Comparison of ENCODE assay signal across 9 mouse cellular contexts in genomic region chr17:56287830-56288229, GRCm38 (mm10). TPM values are rescaled to one million over a fixed set of nuclear protein-coding genes. Genes with fewer than 3 reads are reported as not detected.
DNase-seq lines count a peak whose midpoint lies in the region; ATAC-seq and TF ChIP-seq lines count a peak whose summit lies in the region.
"Had no signal": no experiment of that assay in that cellular context is flagged by ENCODE, and none has a peak within 500 bp of the region (broad histone marks: within the 10 kb centered on the region; RNA-seq: fewer than 3 reads in every experiment).

No protein-coding gene starts in this region.

- 0 out of 2 replicates have a peak overlapping the region, but pooled peaks have one; percentile 30 for H3K27ac ChIP-seq in hindbrain, embryonic 11.5 days (ENCODE audit: low read depth, low read length)
- no peak overlapping the region for H3K27ac ChIP-seq in hindbrain, embryonic 16.5 days (ENCODE audit: low read depth, low read length)
- peak overlapping the region; percentile 58 for H3K27ac ChIP-seq in brown adipose tissue, adult 24 weeks (replicated peaks; ENCODE audit: low read depth, low read length)
- peak overlapping the region; percentile 95 for H3K27ac ChIP-seq in lung, postnatal 0 days (ENCODE audit: low read length)

- no peak overlapping the region for H3K4me2 ChIP-seq in hindbrain, embryonic 11.5 days (replicated peaks; ENCODE audit: low read depth, low read length)
- no peak overlapping the region for H3K4me2 ChIP-seq in hindbrain, embryonic 16.5 days (ENCODE audit: low read length)
- peak overlapping the region; percentile 73; the same call in 1 of the 2 replicates for H3K4me2 ChIP-seq in lung, postnatal 0 days (replicated peaks; ENCODE audit: low read depth, low read length)

- no peak overlapping the region for H3K4me3 ChIP-seq in hindbrain, embryonic 11.5 days (ENCODE audit: low read depth, low read length)
- H3K4me3 ChIP-seq in hindbrain, embryonic 16.5 days (ENCODE audit: low read length): no peak overlapping the region
- peak overlapping the region; percentile 24 for H3K4me3 ChIP-seq in brown adipose tissue, adult 24 weeks (ENCODE audit: insufficient read depth, low read depth, low read length)
- H3K4me3 ChIP-seq in lung, postnatal 0 days (ENCODE audit: low read depth, low read length): no peak overlapping the region
- H3K4me3 ChIP-seq: midbrain, embryonic 12.5 days had no signal

- no peak for TF ChIP-seq CTCF in lung, postnatal 0 days (IDR thresholded peaks at IDR 0.05)

- no peaks in the 10 kb centered on the region for H3K27me3 ChIP-seq in hindbrain, embryonic 11.5 days (ENCODE audit: control insufficient read depth, insufficient read depth, low read length)
- H3K27me3 ChIP-seq in hindbrain, embryonic 16.5 days (replicated peaks; ENCODE audit: control insufficient read depth, insufficient read depth, low read length): no peaks in the 10 kb centered on the region
- no peaks in the 10 kb centered on the region for H3K27me3 ChIP-seq in lung, postnatal 0 days (replicated peaks; ENCODE audit: insufficient read depth, low read length)
- H3K27me3 ChIP-seq: midbrain, embryonic 12.5 days had no signal

- peaks cover 7% of the 10 kb centered on the region for H3K4me1 ChIP-seq in hindbrain, embryonic 11.5 days (replicated peaks; ENCODE audit: control insufficient read depth, insufficient read depth, low read length)
- peaks cover 10% of the 10 kb centered on the region for H3K4me1 ChIP-seq in hindbrain, embryonic 16.5 days (ENCODE audit: control insufficient read depth, insufficient read depth, low read depth, low read length)
- peaks cover 17% of the 10 kb centered on the region for H3K4me1 ChIP-seq in brown adipose tissue, adult 24 weeks (ENCODE audit: control insufficient read depth, insufficient read depth, insufficient read length, low read length)
- peaks cover 8% of the 10 kb centered on the region; the same call in 1 of the 2 replicates for H3K4me1 ChIP-seq in lung, postnatal 0 days (ENCODE audit: insufficient read depth, low read depth, low read length)

- H3K9me3 ChIP-seq in hindbrain, embryonic 11.5 days (ENCODE audit: control insufficient read depth, low read length): no peaks in the 10 kb centered on the region
- no peaks in the 10 kb centered on the region for H3K9me3 ChIP-seq in hindbrain, embryonic 16.5 days (ENCODE audit: control insufficient read depth, low read length)
- no peaks in the 10 kb centered on the region for H3K9me3 ChIP-seq in lung, postnatal 0 days (ENCODE audit: low read length)
- H3K9me3 ChIP-seq: midbrain, embryonic 12.5 days had no signal

- no peak for DNase-seq in hindbrain, embryonic 11.5 days (ENCODE audit: low spot score)
- DNase-seq in kidney, adult 8-10 months: peak; percentile 74 to 76
- DNase-seq in lung, postnatal 0 days (ENCODE audit: low spot score): peak; percentile 82
- no peak for DNase-seq in gastrocnemius, adult 18-20 months (ENCODE audit: low spot score)
- no peak for DNase-seq in cerebellum, adult 11 months

- H3K36me3 ChIP-seq in hindbrain, embryonic 11.5 days (ENCODE audit: control insufficient read depth, insufficient read depth, low read length): no peaks in the 10 kb centered on the region
- H3K36me3 ChIP-seq in hindbrain, embryonic 16.5 days (ENCODE audit: control insufficient read depth, insufficient read depth, low read length): no peaks in the 10 kb centered on the region
- H3K36me3 ChIP-seq in lung, postnatal 0 days (ENCODE audit: insufficient read depth, low read length): peaks cover 29% of the 10 kb centered on the region

- no peak for TF ChIP-seq EP300 in lung, postnatal 0 days (IDR thresholded peaks at IDR 0.05)

- no peak overlapping the region for H3K9ac ChIP-seq in hindbrain, embryonic 11.5 days (ENCODE audit: low read depth, low read length)
- H3K9ac ChIP-seq in hindbrain, embryonic 16.5 days (ENCODE audit: low read depth, low read length): no peak overlapping the region
- no peak overlapping the region for H3K9ac ChIP-seq in lung, postnatal 0 days (replicated peaks; ENCODE audit: low read depth)
- H3K9ac ChIP-seq: midbrain, embryonic 12.5 days had no signal

- no peak for ATAC-seq in hindbrain, embryonic 11.5 days (ENCODE audit: low FRiP score)
- ATAC-seq in hindbrain, embryonic 16.5 days: no peak
- no peak for ATAC-seq in lung, postnatal 0 days
- ATAC-seq in granulocyte monocyte progenitor cell, adult 5-6 weeks (replicated peaks; ENCODE audit: poor library complexity, severe bottlenecking): no peak

- WGBS in hindbrain, embryonic 11.5 days: 63% methylated on average over 3 of the region's 3 CpGs
- WGBS in hindbrain, embryonic 16.5 days: 69% methylated on average over 3 of the region's 3 CpGs
- WGBS in lung, postnatal 0 days: 40% methylated on average over 3 of the region's 3 CpGs

RNA-seq across cellular contexts. Expression of gene Plin3, which starts 4.8 kb away (rescaled TPM):
- 25.0 and 26.2 TPM in 2 replicates for polyA plus RNA-seq in hindbrain, embryonic 11.5 days (2014; fragmentation: Nextera tagmentation; extraction: Ambion mirVana)
- polyA plus RNA-seq in hindbrain, embryonic 16.5 days (2015; fragmentation: Nextera tagmentation; extraction: Ambion mirVana): 15.5 and 21.1 TPM in 2 replicates
- 62.9 and 78.2 TPM in 2 replicates for polyA plus RNA-seq in brown adipose tissue, adult 24 weeks (2012; ENCODE audit: insufficient read depth, insufficient read length, missing spikeins)
- 95.3 and 99.3 TPM in 2 replicates for polyA plus RNA-seq in lung, postnatal 0 days (2015; fragmentation: Nextera tagmentation; extraction: Ambion mirVana)
- total RNA-seq in gastrocnemius, adult 18-20 months (2021): 10 to 100 TPM; 32.4 to 50.3 TPM
- total RNA-seq in granulocyte monocyte progenitor cell, adult 5-6 weeks (2014; fragmentation: Nextera tagmentation): 17.0 and 19.3 TPM in 2 replicates
- total RNA-seq in granulocyte monocyte progenitor cell, adult 5-6 weeks (2017): 29.0 and 29.2 TPM in 2 replicates

RNA-seq across cellular contexts. Expression of gene Ticam1, which starts 11.2 kb away (rescaled TPM):
- 2.1 and 2.7 TPM in 2 replicates for polyA plus RNA-seq in hindbrain, embryonic 11.5 days (2014; fragmentation: Nextera tagmentation; extraction: Ambion mirVana)
- polyA plus RNA-seq in hindbrain, embryonic 16.5 days (2015; fragmentation: Nextera tagmentation; extraction: Ambion mirVana): 1.5 and 1.9 TPM in 2 replicates
- 9.2 and 10.5 TPM in 2 replicates for polyA plus RNA-seq in brown adipose tissue, adult 24 weeks (2012; ENCODE audit: insufficient read depth, insufficient read length, missing spikeins)
- 3.5 and 4.1 TPM in 2 replicates for polyA plus RNA-seq in lung, postnatal 0 days (2015; fragmentation: Nextera tagmentation; extraction: Ambion mirVana)
- 1 to 10 TPM; 2.0 to 2.5 TPM for total RNA-seq in gastrocnemius, adult 18-20 months (2021)
- 8.2 and 14.5 TPM in 2 replicates for total RNA-seq in granulocyte monocyte progenitor cell, adult 5-6 weeks (2014; fragmentation: Nextera tagmentation)
- 2.7 and 6.1 TPM in 2 replicates for total RNA-seq in granulocyte monocyte progenitor cell, adult 5-6 weeks (2017)

RNA-seq across cellular contexts. Expression of gene Arrdc5, which starts 12.3 kb away (rescaled TPM):
- polyA plus RNA-seq in hindbrain, embryonic 11.5 days (2014; fragmentation: Nextera tagmentation; extraction: Ambion mirVana): not detected in 2 replicates
- not detected in 2 replicates for polyA plus RNA-seq in hindbrain, embryonic 16.5 days (2015; fragmentation: Nextera tagmentation; extraction: Ambion mirVana)
- polyA plus RNA-seq in brown adipose tissue, adult 24 weeks (2012; ENCODE audit: insufficient read depth, insufficient read length, missing spikeins): not detected in 2 replicates
- not detected in 2 replicates for polyA plus RNA-seq in lung, postnatal 0 days (2015; fragmentation: Nextera tagmentation; extraction: Ambion mirVana)
- total RNA-seq in gastrocnemius, adult 18-20 months (2021): not detected
- total RNA-seq in granulocyte monocyte progenitor cell, adult 5-6 weeks (2014; fragmentation: Nextera tagmentation): not detected in 2 replicates
- total RNA-seq in granulocyte monocyte progenitor cell, adult 5-6 weeks (2017): not detected in 2 replicates
- polyA plus RNA-seq: midbrain, embryonic 12.5 days had no signal

RNA-seq across cellular contexts. Expression of gene Uhrf1, which starts 15.3 kb away (rescaled TPM):
- polyA plus RNA-seq in hindbrain, embryonic 11.5 days (2014; fragmentation: Nextera tagmentation; extraction: Ambion mirVana): 77.7 and 95.9 TPM in 2 replicates
- 23.3 and 28.2 TPM in 2 replicates for polyA plus RNA-seq in hindbrain, embryonic 16.5 days (2015; fragmentation: Nextera tagmentation; extraction: Ambion mirVana)
- polyA plus RNA-seq in brown adipose tissue, adult 24 weeks (2012; ENCODE audit: insufficient read depth, insufficient read length, missing spikeins): 2.7 and 3.3 TPM in 2 replicates
- polyA plus RNA-seq in lung, postnatal 0 days (2015; fragmentation: Nextera tagmentation; extraction: Ambion mirVana): 7.0 and 8.4 TPM in 2 replicates
- under 1 TPM; 0.19 to 0.23 TPM for total RNA-seq in gastrocnemius, adult 18-20 months (2021)
- 149 and 159 TPM in 2 replicates for total RNA-seq in granulocyte monocyte progenitor cell, adult 5-6 weeks (2014; fragmentation: Nextera tagmentation)
- 168 and 171 TPM in 2 replicates for total RNA-seq in granulocyte monocyte progenitor cell, adult 5-6 weeks (2017)

RNA-seq across cellular contexts. Expression of gene Fem1a, which starts 31.2 kb away (rescaled TPM):
- 12.8 and 14.4 TPM in 2 replicates for polyA plus RNA-seq in hindbrain, embryonic 11.5 days (2014; fragmentation: Nextera tagmentation; extraction: Ambion mirVana)
- 17.4 and 18.2 TPM in 2 replicates for polyA plus RNA-seq in hindbrain, embryonic 16.5 days (2015; fragmentation: Nextera tagmentation; extraction: Ambion mirVana)
- polyA plus RNA-seq in brown adipose tissue, adult 24 weeks (2012; ENCODE audit: insufficient read depth, insufficient read length, missing spikeins): 16.3 and 18.4 TPM in 2 replicates
- polyA plus RNA-seq in lung, postnatal 0 days (2015; fragmentation: Nextera tagmentation; extraction: Ambion mirVana): 8.2 and 8.4 TPM in 2 replicates
- total RNA-seq in gastrocnemius, adult 18-20 months (2021): 100 to 1,000 TPM; 157 to 172 TPM
- 16.8 and 17.3 TPM in 2 replicates for total RNA-seq in granulocyte monocyte progenitor cell, adult 5-6 weeks (2014; fragmentation: Nextera tagmentation)
- total RNA-seq in granulocyte monocyte progenitor cell, adult 5-6 weeks (2017): 25.6 and 26.5 TPM in 2 replicates

Comparison
In these comparisons a context has a peak if more than half of its experiments do, and no peak if none do; other contexts are left out.
1. DNase-seq: peak in kidney, adult 8-10 months (2 of 2) and lung, postnatal 0 days (single experiment); none in hindbrain, embryonic 11.5 days (single experiment), gastrocnemius, adult 18-20 months (single experiment) and cerebellum, adult 11 months (single experiment).